Mouse (Mus musculus): Measurements from ENCODE around the gene Rbm20. TPM values are rescaled to one million over a fixed set of nuclear protein-coding genes. Genes with fewer than 3 reads are reported as not detected.

Rbm20 gene
- polyA plus RNA-seq, 1 experiment from 2014 or later, result 4.7 TPM

- H3K4me1 ChIP-seq (ENCODE audit: control insufficient read depth, insufficient read depth, low read length), result peaks cover 10% of the 10 kb centered on the region
- WGBS, result 92% methylated on average over 3 of the region's 3 CpGs
Measured at GRCm38 (mm10) chr19:53785352-53785751, 108.2 kb downstream of the Rbm20 start.

GRCm38 (mm10) chr19:53786239-53786638 is 109.1 kb downstream of the Rbm20 start:
- H3K36me3 ChIP-seq (ENCODE audit: control insufficient read depth, insufficient read depth, low read length), result no peaks in the 10 kb centered on the region

More at GRCm38 (mm10) chr19:53785352-53785751, 108.2 kb downstream of the Rbm20 start:
- no peak for DNase-seq (ENCODE audit: low spot score)
- Histone ChIP-seq H3K4me2 (ENCODE audit: low read length) (no peak overlapping the region), H3K4me3 (ENCODE audit: low read depth, low read length) (no peak overlapping the region), H3K9ac (ENCODE audit: low read length) (no peak overlapping the region), H3K9me3 (replicated peaks; ENCODE audit: control insufficient read depth, low read length) (no peaks in the 10 kb centered on the region), H3K27me3 (replicated peaks; ENCODE audit: control insufficient read depth, insufficient read depth, low read length) (no peaks in the 10 kb centered on the region), H3K27ac (ENCODE audit: low read depth, low read length) (no peak overlapping the region), H3K36me3 (ENCODE audit: control insufficient read depth, insufficient read depth, low read length) (no peaks in the 10 kb centered on the region)
- ATAC-seq, result no peak

GRCm38 (mm10) chr19:53786836-53787235 is 109.7 kb downstream of the Rbm20 start:
- no peak overlapping the region for H3K4me3 ChIP-seq (ENCODE audit: low read depth, low read length)
- DNase-seq (ENCODE audit: low spot score) (peak; percentile 35), ATAC-seq (peak; percentile 37; the same call in 1 of the 2 replicates)
- no peaks in the 10 kb centered on the region for H3K36me3 ChIP-seq (ENCODE audit: control insufficient read depth, insufficient read depth, low read length)
- H3K9me3 ChIP-seq (replicated peaks; ENCODE audit: control insufficient read depth, low read length), result no peaks in the 10 kb centered on the region
- H3K4me1 ChIP-seq (ENCODE audit: control insufficient read depth, insufficient read depth, low read length), result peaks cover 10% of the 10 kb centered on the region
- H3K27ac ChIP-seq (ENCODE audit: low read depth, low read length), result 0 out of 2 replicates have a peak overlapping the region, but pooled peaks have one; percentile 44
- WGBS, result 45% methylated on average over 5 of the region's 5 CpGs
- no peaks in the 10 kb centered on the region for H3K27me3 ChIP-seq (replicated peaks; ENCODE audit: control insufficient read depth, insufficient read depth, low read length)
- H3K9ac ChIP-seq (ENCODE audit: low read length), result no peak overlapping the region
- no peak overlapping the region for H3K4me2 ChIP-seq (ENCODE audit: low read length)

More at GRCm38 (mm10) chr19:53786239-53786638, 109.1 kb downstream of the Rbm20 start:
- Histone ChIP-seq H3K9me3 (replicated peaks; ENCODE audit: control insufficient read depth, low read length) (no peaks in the 10 kb centered on the region), H3K9ac (ENCODE audit: low read length) (no peak overlapping the region), H3K4me2 (ENCODE audit: low read length) (no peak overlapping the region), H3K27me3 (replicated peaks; ENCODE audit: control insufficient read depth, insufficient read depth, low read length) (no peaks in the 10 kb centered on the region), H3K4me3 (ENCODE audit: low read depth, low read length) (no peak overlapping the region), H3K4me1 (ENCODE audit: control insufficient read depth, insufficient read depth, low read length) (peaks cover 10% of the 10 kb centered on the region), H3K27ac (ENCODE audit: low read depth, low read length) (peak overlapping the region; percentile 44; the same call in 1 of the 2 replicates)
- DNase-seq (ENCODE audit: low spot score) (peak; percentile 73), ATAC-seq (peak; percentile 69)
- WGBS, result 19% methylated on average over 2 of the region's 2 CpGs

GRCm38 (mm10) chr19:53788621-53789331 is 111.7 kb downstream of the Rbm20 start:
- ATAC-seq (no peak), DNase-seq (ENCODE audit: low spot score) (no peak)
- no peak overlapping the region for H3K27ac ChIP-seq (ENCODE audit: low read depth, low read length)
- no peaks in the 10 kb centered on the region for H3K9me3 ChIP-seq (replicated peaks; ENCODE audit: control insufficient read depth, low read length)
- no peaks in the 10 kb centered on the region for H3K36me3 ChIP-seq (ENCODE audit: control insufficient read depth, insufficient read depth, low read length)
- H3K4me3 ChIP-seq (ENCODE audit: low read depth, low read length), result no peak overlapping the region
- no peak overlapping the region for H3K9ac ChIP-seq (ENCODE audit: low read length)
- 90% methylated on average over 14 of the region's 14 CpGs for WGBS
- H3K4me1 ChIP-seq (ENCODE audit: control insufficient read depth, insufficient read depth, low read length), result peaks cover 10% of the 10 kb centered on the region
- H3K4me2 ChIP-seq (ENCODE audit: low read length), result no peak overlapping the region
- no peaks in the 10 kb centered on the region for H3K27me3 ChIP-seq (replicated peaks; ENCODE audit: control insufficient read depth, insufficient read depth, low read length)

- WGBS, result 63% methylated on average over 7 of the region's 7 CpGs
- no peak overlapping the region for H3K4me3 ChIP-seq (ENCODE audit: low read depth, low read length)
- H3K4me2 ChIP-seq (ENCODE audit: low read length), result no peak overlapping the region
- H3K4me1 ChIP-seq (ENCODE audit: control insufficient read depth, insufficient read depth, low read length), result peaks cover 10% of the 10 kb centered on the region
- H3K36me3 ChIP-seq (ENCODE audit: control insufficient read depth, insufficient read depth, low read length), result no peaks in the 10 kb centered on the region
- H3K27me3 ChIP-seq (replicated peaks; ENCODE audit: control insufficient read depth, insufficient read depth, low read length), result no peaks in the 10 kb centered on the region
- ATAC-seq (no peak), DNase-seq (ENCODE audit: low spot score) (no peak)
- no peak overlapping the region for H3K9ac ChIP-seq (ENCODE audit: low read length)
- no peak overlapping the region for H3K27ac ChIP-seq (ENCODE audit: low read depth, low read length)
- H3K9me3 ChIP-seq (replicated peaks; ENCODE audit: control insufficient read depth, low read length), result no peaks in the 10 kb centered on the region
Measured at GRCm38 (mm10) chr19:53789571-53789970, 112.5 kb downstream of the Rbm20 start.

GRCm38 (mm10) chr19:53791751-53792720 is 114.9 kb downstream of the Rbm20 start:
- Histone ChIP-seq H3K4me1 (ENCODE audit: control insufficient read depth, insufficient read depth, low read length) (no peaks in the 10 kb centered on the region; the same call in 1 of the 2 replicates), H3K36me3 (ENCODE audit: control insufficient read depth, insufficient read depth, low read length) (no peaks in the 10 kb centered on the region), H3K4me2 (ENCODE audit: low read length) (no peak overlapping the region), H3K27me3 (replicated peaks; ENCODE audit: control insufficient read depth, insufficient read depth, low read length) (no peaks in the 10 kb centered on the region), H3K9ac (ENCODE audit: low read length) (no peak overlapping the region), H3K27ac (ENCODE audit: low read depth, low read length) (no peak overlapping the region), H3K4me3 (ENCODE audit: low read depth, low read length) (no peak overlapping the region), H3K9me3 (replicated peaks; ENCODE audit: control insufficient read depth, low read length) (no peaks in the 10 kb centered on the region)
- DNase-seq (ENCODE audit: low spot score) (no peak), ATAC-seq (no peak)
- 77% methylated on average over 20 of the region's 20 CpGs for WGBS

DNA sequence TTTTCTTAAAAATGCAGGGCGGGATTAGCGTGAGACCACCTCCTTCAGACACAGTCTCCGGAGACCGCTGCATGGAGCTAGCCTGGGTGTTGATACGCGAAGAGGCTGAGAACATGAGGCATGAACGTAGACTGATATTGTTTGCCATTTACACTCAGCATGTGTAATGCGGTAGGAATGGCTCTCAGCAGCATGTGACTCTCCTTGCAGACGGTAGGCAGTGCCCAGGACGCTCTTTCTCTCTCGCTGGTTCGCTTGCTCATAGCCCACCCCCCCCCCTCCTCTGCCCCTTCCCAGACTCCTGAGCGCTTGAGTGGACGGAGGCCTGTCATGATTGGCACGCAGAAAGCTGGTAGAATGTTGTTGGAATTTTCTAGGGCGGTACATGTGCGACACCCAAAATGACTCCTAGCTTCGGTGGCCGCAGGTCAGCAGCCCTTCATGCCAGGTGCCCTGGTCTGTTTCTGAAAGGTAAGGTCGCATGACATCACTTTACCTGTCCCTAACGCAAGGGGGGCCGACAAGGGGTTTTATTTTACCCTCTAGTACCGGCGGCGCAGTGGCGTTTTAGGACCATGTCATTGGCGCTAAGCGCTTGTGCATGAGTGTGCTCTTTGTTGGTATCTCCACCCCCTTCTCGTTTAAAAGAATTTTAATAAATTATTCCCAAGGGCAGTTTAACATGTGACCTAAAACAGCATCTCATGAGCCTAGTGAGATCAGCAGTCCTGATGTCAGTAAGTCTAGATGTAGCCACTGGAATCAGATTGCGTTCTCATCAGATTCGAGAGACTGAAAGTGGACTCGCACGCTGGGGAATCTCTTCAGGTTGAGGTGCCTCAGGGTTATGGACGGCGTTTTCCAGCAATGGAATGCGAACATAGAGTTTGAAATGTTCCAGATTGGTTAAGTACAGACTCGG is 116.1 kb downstream of the Rbm20 start:
- DNase-seq (ENCODE audit: low spot score), result no peak
- H3K4me2 ChIP-seq (ENCODE audit: low read length), result no peak overlapping the region
- H3K36me3 ChIP-seq (ENCODE audit: control insufficient read depth, insufficient read depth, low read length), result no peaks in the 10 kb centered on the region
- no peaks in the 10 kb centered on the region for H3K27me3 ChIP-seq (replicated peaks; ENCODE audit: control insufficient read depth, insufficient read depth, low read length)
- H3K4me1 ChIP-seq (ENCODE audit: control insufficient read depth, insufficient read depth, low read length), result no peaks in the 10 kb centered on the region
- no peak overlapping the region for H3K9ac ChIP-seq (ENCODE audit: low read length)
- H3K9me3 ChIP-seq (replicated peaks; ENCODE audit: control insufficient read depth, low read length), result no peaks in the 10 kb centered on the region
- WGBS, result 89% methylated on average over 37 of the region's 37 CpGs
- ATAC-seq, result no peak
- no peak overlapping the region for H3K27ac ChIP-seq (ENCODE audit: low read depth, low read length)
- no peak overlapping the region for H3K4me3 ChIP-seq (ENCODE audit: low read depth, low read length)

Measured in forebrain, embryonic 14.5 days (tissue).